Mouse (Mus musculus) CH12.LX (cell line): ENCODE measurements around the gene Pdgfa. TPM values are rescaled to one million over a fixed set of nuclear protein-coding genes. Genes with fewer than 3 reads are reported as not detected.

Experiments used
- DNase-seq: peaks from one replicate; pipeline ENCODE4 v3.0.0-alpha.2; 2013; ENCODE audit errors: extremely low read depth
- H3K27ac ChIP-seq: 2 replicates; pipeline ENCODE4 v1.5.1; 2012; ENCODE audit warnings: low read depth, mild to moderate bottlenecking, control low read depth, moderate library complexity; ENCODE audit not compliant: insufficient read depth
- H3K27me3 ChIP-seq: replicated peaks from 2 replicates; pipeline ENCODE3; 2012; ENCODE audit warnings: inconsistent platforms
- H3K36me3 ChIP-seq, 2 experiments: replicated peaks in 1 of 2; 2 replicates each; pipeline versions ENCODE3 to v1.6.1; 2012; ENCODE audit warnings: inconsistent platforms in 1 of 2, low read length in 1 of 2, mild to moderate bottlenecking in 1 of 2, mixed read lengths in 1 of 2, moderate library complexity in 1 of 2; ENCODE audit not compliant: control insufficient read depth in 1 of 2, insufficient read depth in 1 of 2
- H3K4me1 ChIP-seq, 2 experiments: 2 replicates each; pipeline ENCODE4 v1.6.1; 2012; ENCODE audit warnings: inconsistent platforms in 1 of 2, moderate library complexity in 1 of 2; ENCODE audit not compliant: insufficient read depth in 2 of 2, control insufficient read depth in 1 of 2
- H3K4me2 ChIP-seq: 2 replicates; pipeline ENCODE4 v1.6.1; 2012; ENCODE audit warnings: low read depth, mild to moderate bottlenecking, control low read depth; ENCODE audit not compliant: poor library complexity, insufficient read depth, severe bottlenecking
- H3K4me3 ChIP-seq, 3 experiments: fragments of 150-350 bp in 1 of 3; sonication (generic) in 1 of 3; replicated peaks in 1 of 3; 2 replicates each; pipeline versions ENCODE3 to v1.5.1; 2011 to 2012; ENCODE audit warnings: low read depth in 2 of 3, low read length in 2 of 3, mild to moderate bottlenecking in 2 of 3, moderate library complexity in 2 of 3, control low read depth in 1 of 3, improper control_type of control experiment in 1 of 3, inconsistent platforms in 1 of 3, mixed read lengths in 1 of 3; ENCODE audit not compliant: poor library complexity in 1 of 3
- H3K79me2 ChIP-seq: replicated peaks from 2 replicates; pipeline ENCODE4 v1.6.1; 2012; ENCODE audit warnings: mild to moderate bottlenecking, moderate library complexity; ENCODE audit not compliant: control insufficient read depth, poor library complexity, insufficient read depth, severe bottlenecking; ENCODE audit errors: extremely low read depth
- H3K9ac ChIP-seq: 2 replicates; pipeline ENCODE4 v1.6.1; 2012; ENCODE audit warnings: low read depth, mild to moderate bottlenecking, control low read depth, moderate library complexity; ENCODE audit not compliant: insufficient read depth
- H3K9me3 ChIP-seq: replicated peaks from 2 replicates; pipeline ENCODE3; 2012; ENCODE audit warnings: low read length, inconsistent platforms, mixed read lengths
- BHLHE40 ChIP-seq: IDR thresholded peaks from 2 replicates; pipeline ENCODE4 v1.6.1; 2011; ENCODE audit warnings: mild to moderate bottlenecking, low read depth, low read length, improper control_type of control experiment
- CHD1 ChIP-seq: IDR thresholded peaks from 2 replicates; pipeline ENCODE4 v1.6.1; 2012; ENCODE audit warnings: low read depth, low read length, improper control_type of control experiment, inconsistent platforms
- CHD2 ChIP-seq: IDR thresholded peaks from 2 replicates; pipeline ENCODE4 v1.6.1; 2011; ENCODE audit warnings: low read length, improper control_type of control experiment
- CTCF ChIP-seq, 2 experiments: IDR thresholded peaks in 1 of 2; conservative IDR thresholded peaks in 1 of 2; 2 replicates each; pipeline ENCODE4 v1.5.1; 2011 to 2012; ENCODE audit warnings: low read depth in 2 of 2, low read length in 2 of 2, improper control_type of control experiment in 1 of 2, inconsistent platforms in 1 of 2, mild to moderate bottlenecking in 1 of 2, moderate library complexity in 1 of 2
- E2F4 ChIP-seq: IDR thresholded peaks from 2 replicates; pipeline ENCODE4 v1.6.1; 2011; ENCODE audit warnings: low read depth, low read length, improper control_type of control experiment; ENCODE audit not compliant: insufficient replicate concordance
- ETS1 ChIP-seq: conservative IDR thresholded peaks from 2 replicates; pipeline ENCODE4 v1.6.1; 2012; ENCODE audit warnings: low read depth, mild to moderate bottlenecking, inconsistent platforms, low read length, improper control_type of control experiment, moderate library complexity
- MAFK ChIP-seq: IDR thresholded peaks from 2 replicates; pipeline ENCODE4 v1.6.1; 2011; ENCODE audit warnings: low read length, improper control_type of control experiment; ENCODE audit not compliant: insufficient replicate concordance
- MAX ChIP-seq: IDR thresholded peaks from 2 replicates; pipeline ENCODE4 v1.6.1; 2011; ENCODE audit warnings: low read length, improper control_type of control experiment
- MAZ ChIP-seq: IDR thresholded peaks from 2 replicates; pipeline ENCODE4 v1.6.1; 2012; ENCODE audit warnings: low read depth, mild to moderate bottlenecking, inconsistent platforms, low read length, improper control_type of control experiment, moderate library complexity
- MXI1 ChIP-seq: IDR thresholded peaks from 2 replicates; pipeline ENCODE4 v1.6.1; 2011; ENCODE audit warnings: mild to moderate bottlenecking, low read depth, low read length, improper control_type of control experiment
- NRF1 ChIP-seq: IDR thresholded peaks from 2 replicates; pipeline ENCODE4 v1.6.1; 2014; ENCODE audit warnings: low read depth, mild to moderate bottlenecking, inconsistent platforms, low read length, improper control_type of control experiment, moderate library complexity
- PAX5 ChIP-seq: IDR thresholded peaks from 2 replicates; pipeline ENCODE4 v1.6.1; 2012; ENCODE audit warnings: low read length, inconsistent platforms, mixed read lengths
- POLR2A ChIP-seq: IDR thresholded peaks from 2 replicates; pipeline ENCODE4 v1.6.1; 2011; ENCODE audit warnings: low read depth, mild to moderate bottlenecking, improper control_type of control experiment, low read length
- RAD21 ChIP-seq: IDR thresholded peaks from 2 replicates; pipeline ENCODE4 v1.6.1; 2011; ENCODE audit warnings: low read depth, mild to moderate bottlenecking, low read length, improper control_type of control experiment, moderate library complexity
- SIN3A ChIP-seq: IDR thresholded peaks from 2 replicates; pipeline ENCODE4 v1.6.1; 2012; ENCODE audit warnings: low read length, improper control_type of control experiment, inconsistent platforms
- SMC3 ChIP-seq: IDR thresholded peaks from 2 replicates; pipeline ENCODE4 v1.6.1; 2011; ENCODE audit warnings: low read depth, low read length, improper control_type of control experiment
- TCF12 ChIP-seq: IDR thresholded peaks from 2 replicates; pipeline ENCODE4 v1.6.1; 2014; ENCODE audit warnings: low read depth, mild to moderate bottlenecking, inconsistent platforms, low read length, improper control_type of control experiment
- UBTF ChIP-seq: IDR thresholded peaks from 2 replicates; pipeline ENCODE4 v1.6.1; 2012; ENCODE audit warnings: low read depth, mild to moderate bottlenecking, inconsistent platforms, low read length, improper control_type of control experiment, moderate library complexity
- USF1 ChIP-seq: IDR thresholded peaks from 2 replicates; pipeline ENCODE4 v1.6.1; 2014; ENCODE audit warnings: low read depth, mild to moderate bottlenecking, inconsistent platforms, low read length, improper control_type of control experiment
- ZNF384 ChIP-seq: IDR thresholded peaks from 2 replicates; pipeline ENCODE4 v1.6.1; 2012; ENCODE audit warnings: low read depth, low read length, improper control_type of control experiment, inconsistent platforms
- dilution Hi-C: fragments of 300-500 bp; cut with MboI; formaldehyde crosslinking; loops from 2 replicates; pipeline ENCODE4 v1.14.3; 2020; ENCODE audit warnings: low sequenced_read_pairs; ENCODE audit not compliant: extremely low pct_unique_long_range_greater_than_20kb, extremely low pct_ligation_motif_present
- in situ Hi-C: fragments of 300-500 bp; cut with MboI; formaldehyde crosslinking; loops from 3 replicates; pipeline ENCODE4 v1.14.3; 2019; ENCODE audit warnings: low sequenced_read_pairs, low pct_ligation_motif_present, low pct_unique_long_range_greater_than_20kb, mixed read lengths
- polyA plus RNA-seq: library from polyadenylated mRNA; unstranded; fragments of >175 nt; gene quantifications from 2 replicates; pipeline ENCODE4 v1.2.1, GENCODE M21; 2012; ENCODE audit warnings: low read depth; ENCODE audit not compliant: insufficient read length
- total RNA-seq, 2 experiments: library from RNA; depleted of rRNA; stranded (reverse); fragments of 300-350 nt in 1 of 2; fragments of >200 nt in 1 of 2; gene quantifications; 2 replicates each; pipeline ENCODE4 v1.2.3; 2012 to 2014

Pdgfa gene
- total and polyA plus RNA-seq, 3 experiments = 26.5 to 30.7 (median 27.5) TPM

DNA sequence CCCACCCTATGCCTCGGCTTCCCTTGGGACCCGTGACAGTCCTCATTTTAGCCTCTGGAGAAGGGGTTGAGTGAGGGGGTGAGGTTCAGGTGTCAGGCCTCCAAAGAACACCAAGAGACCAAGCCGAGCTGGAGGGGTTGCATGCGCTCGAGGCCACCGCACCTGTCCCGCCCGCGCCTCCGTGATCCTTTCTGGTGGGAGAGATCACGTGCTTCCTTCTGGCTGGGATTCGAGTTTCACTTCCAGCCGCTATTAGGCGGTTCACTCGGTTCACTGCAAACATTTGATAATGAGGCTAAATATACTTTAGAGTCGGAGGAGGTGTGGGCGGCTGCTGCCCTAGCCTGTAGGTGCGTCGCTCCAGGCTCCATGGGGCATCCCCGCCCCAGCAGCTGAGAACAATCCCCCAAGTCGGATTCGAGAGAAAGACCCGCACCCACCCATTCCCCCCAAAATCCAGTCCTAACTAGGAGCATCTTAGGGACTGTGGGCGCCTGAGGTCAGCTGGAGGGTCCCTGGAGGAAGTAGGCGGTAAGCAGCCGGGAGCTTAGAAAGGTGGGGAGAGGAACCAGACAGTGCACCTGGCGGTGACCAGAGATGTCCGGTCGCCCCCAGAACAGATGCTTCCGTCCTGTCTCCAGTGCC is 888 bp upstream of the Pdgfa start:
- Histone ChIP-seq H3K27ac (no peak overlapping the region), H3K4me2 (no peak overlapping the region), H3K79me2 (peaks cover 9% of the 10 kb centered on the region), H3K4me3 (no peak overlapping the region), H3K36me3 (peaks cover 0 to 9% of the 10 kb centered on the region in 2 experiments), H3K9ac (no peak overlapping the region), H3K9me3 (peaks cover 16% of the 10 kb centered on the region), H3K27me3 (no peaks in the 10 kb centered on the region), H3K4me1 (peaks cover 4 to 16% of the 10 kb centered on the region in 2 experiments; a peak in 3 of 4 replicates)
- dilution Hi-C loops (no loop called here), in situ Hi-C loops (no loop called here)
- TF ChIP-seq CHD1 = no peak
- no peak for TF ChIP-seq PAX5
- no peak for TF ChIP-seq MAFK
- TF ChIP-seq SMC3 = no peak
- no peak for TF ChIP-seq RAD21
- TF ChIP-seq ETS1 = no peak
- TF ChIP-seq UBTF = no peak
- TF ChIP-seq ZNF384 = no peak
- no peak for TF ChIP-seq POLR2A
- TF ChIP-seq SIN3A = no peak
- TF ChIP-seq E2F4 = no peak
- TF ChIP-seq NRF1 = no peak
- TF ChIP-seq MAZ = no peak
- TF ChIP-seq USF1 = no peak
- TF ChIP-seq MAX = no peak; the same call in 1 of the 2 replicates
- no peak for TF ChIP-seq CHD2
- TF ChIP-seq BHLHE40 = no peak
- no peak for TF ChIP-seq MXI1
- DNase-seq = no peak

DNA sequence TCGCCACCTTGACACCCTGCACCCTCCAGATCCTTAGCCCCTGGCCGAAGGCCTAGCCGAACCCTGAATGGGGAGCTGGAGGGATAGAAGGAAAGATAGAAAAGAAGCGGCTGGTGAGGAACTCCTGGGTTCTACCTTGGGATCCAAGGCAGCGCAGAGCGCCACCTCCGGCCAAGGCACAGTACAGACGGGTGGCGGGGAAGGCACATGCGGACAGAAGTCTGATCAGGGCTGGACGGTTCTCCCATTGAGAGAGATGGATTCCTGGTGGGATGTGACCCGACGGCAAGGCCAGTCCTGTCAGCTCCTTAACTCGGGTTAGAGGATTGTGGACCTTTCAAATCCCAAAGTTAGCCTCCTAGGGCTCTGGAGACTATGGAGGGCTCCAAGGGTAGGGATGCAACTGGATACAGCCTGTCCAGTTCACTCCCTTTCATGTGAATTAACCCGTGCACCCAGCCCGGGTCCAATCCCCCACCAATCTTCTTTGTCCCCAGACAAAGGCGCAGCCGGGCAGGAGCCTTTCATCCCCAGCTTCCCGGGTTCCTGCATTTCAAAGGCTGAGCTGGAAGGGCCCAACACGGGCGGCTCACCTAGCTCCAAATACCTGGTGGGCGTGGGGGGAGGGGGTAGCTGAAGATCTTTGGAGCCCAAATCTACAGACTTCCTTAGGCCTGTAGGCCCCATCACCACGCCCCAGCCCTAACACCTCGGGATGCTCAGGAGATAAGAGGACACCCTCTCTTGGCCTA is 672 bp downstream of the Pdgfa start:
- peaks cover 4 to 31% of the 10 kb centered on the region in 2 experiments; a peak in 3 of 4 replicates for H3K4me1 ChIP-seq
- peaks cover 10% of the 10 kb centered on the region for H3K9me3 ChIP-seq
- H3K79me2 ChIP-seq = peaks cover 11% of the 10 kb centered on the region
- peak overlapping the region in 2 of 3 experiments; percentile 83 to 88 for H3K4me3 ChIP-seq
- 0 out of 2 replicates have a peak overlapping the region, but pooled peaks have one; percentile 91 for H3K9ac ChIP-seq
- TF ChIP-seq TCF12 = no peak
- TF ChIP-seq USF1 = no peak
- TF ChIP-seq SMC3 = 0 out of 2 replicates have a peak, but pooled peaks have one; percentile 14
- TF ChIP-seq CTCF (conservative IDR thresholded peaks at IDR 0.05 in 1 of 2, IDR thresholded peaks at IDR 0.05 in 1 of 2; ENCODE audit: low read depth in 2 of 2, low read length in 2 of 2) = peak in 1 of 2 experiments; percentile 57; a peak in 2 of 4 replicates
- peak; percentile 27 for TF ChIP-seq RAD21
- dilution Hi-C loops (no loop called here), in situ Hi-C loops (no loop called here)
- H3K27me3 ChIP-seq = no peaks in the 10 kb centered on the region
- no peak overlapping the region for H3K27ac ChIP-seq
- peak overlapping the region; percentile 21 for H3K4me2 ChIP-seq
- DNase-seq = no peak
- peaks cover 0 to 23% of the 10 kb centered on the region in 2 experiments for H3K36me3 ChIP-seq
